Mouse (Mus musculus) myocyte (in vitro differentiated cells): ENCODE measurements around the gene Map1b. TPM values are rescaled to one million over a fixed set of nuclear protein-coding genes. Genes with fewer than 3 reads are reported as not detected.

ENCODE experiments used
- H3K27me3 ChIP-seq: one replicate; pipeline ENCODE4 v1.6.1; 2011; ENCODE audit not compliant: control insufficient read depth, insufficient read depth, insufficient read length
- H3K36me3 ChIP-seq: one replicate; pipeline ENCODE4 v1.6.1; 2011; ENCODE audit not compliant: control insufficient read depth, insufficient read depth
- H3K4me2 ChIP-seq: one replicate; pipeline ENCODE4 v1.6.1; 2011; ENCODE audit warnings: low read depth, control low read depth
- H3K4me3 ChIP-seq: one replicate; pipeline ENCODE4 v1.5.1; 2011; ENCODE audit warnings: mild to moderate bottlenecking, control low read depth, moderate library complexity
- H3K79me2 ChIP-seq: one replicate; pipeline ENCODE4 v1.6.1; 2011; ENCODE audit not compliant: control insufficient read depth, insufficient read depth
- H3ac ChIP-seq: one replicate; pipeline ENCODE4 v1.6.1; 2011; ENCODE audit not compliant: control insufficient read depth, insufficient read length
- CEBPB ChIP-seq: IDR thresholded peaks from 2 replicates; pipeline ENCODE4 v1.6.1; 2011; ENCODE audit warnings: mild to moderate bottlenecking, moderate library complexity; ENCODE audit not compliant: poor library complexity, insufficient read depth, severe bottlenecking
- E2F4 ChIP-seq: IDR thresholded peaks from one replicate; pipeline ENCODE4 v1.6.1; 2011; ENCODE audit warnings: mild to moderate bottlenecking, control low read depth, moderate library complexity; ENCODE audit not compliant: insufficient read depth
- MAX ChIP-seq: IDR thresholded peaks from one replicate; pipeline ENCODE4 v1.6.1; 2011; ENCODE audit warnings: low read depth, mild to moderate bottlenecking, control low read depth
- MYOD1 ChIP-seq, 3 experiments: IDR thresholded peaks; one replicate each; pipeline ENCODE4 v1.6.1; 2011; ENCODE audit warnings: control low read depth in 2 of 3, low read depth in 2 of 3, mild to moderate bottlenecking in 2 of 3, moderate library complexity in 1 of 3; ENCODE audit not compliant: insufficient read length in 2 of 3, control insufficient read depth in 1 of 3
- MYOG ChIP-seq, 3 experiments: IDR thresholded peaks; one replicate each; pipeline ENCODE4 v1.6.1; 2011; ENCODE audit warnings: control low read depth in 2 of 3, low read depth in 2 of 3, mild to moderate bottlenecking in 2 of 3; ENCODE audit not compliant: insufficient read length in 2 of 3, control insufficient read depth in 1 of 3, insufficient read depth in 1 of 3
- POLR2A ChIP-seq: IDR thresholded peaks from one replicate; pipeline ENCODE4 v1.6.1; 2011; ENCODE audit warnings: low read depth, mild to moderate bottlenecking, control low read depth, moderate library complexity; ENCODE audit not compliant: insufficient read length
- POLR2AphosphoS2 ChIP-seq: IDR thresholded peaks from one replicate; pipeline ENCODE4 v1.6.1; 2011; ENCODE audit warnings: low read depth, control low read depth; ENCODE audit not compliant: insufficient read length
- REST ChIP-seq: IDR thresholded peaks from one replicate; pipeline ENCODE4 v1.6.1; 2011; ENCODE audit warnings: mild to moderate bottlenecking, control low read depth, moderate library complexity; ENCODE audit not compliant: insufficient read depth, insufficient read length
- SRF ChIP-seq: IDR thresholded peaks from one replicate; pipeline ENCODE4 v1.6.1; 2011; ENCODE audit warnings: low read depth; ENCODE audit not compliant: control insufficient read depth, insufficient read length
- TCF12 ChIP-seq: IDR thresholded peaks from one replicate; pipeline ENCODE4 v1.6.1; 2011; ENCODE audit warnings: mild to moderate bottlenecking, control low read depth; ENCODE audit not compliant: poor library complexity, insufficient read depth, severe bottlenecking
- TCF3 ChIP-seq: IDR thresholded peaks from one replicate; pipeline ENCODE4 v1.6.1; 2011; ENCODE audit warnings: low read depth, control low read depth; ENCODE audit not compliant: insufficient read length
- USF1 ChIP-seq: IDR thresholded peaks from one replicate; pipeline ENCODE4 v1.6.1; 2011; ENCODE audit warnings: low read depth, mild to moderate bottlenecking, control low read depth, moderate library complexity
- polyA plus RNA-seq: library from polyadenylated mRNA; unstranded; fragments of >200 nt; fragmentation: generic; extraction: Trizol; gene quantifications from one replicate; pipeline ENCODE4 v1.2.1, GENCODE M21; 2012; ENCODE audit warnings: missing spikeins

Gene Map1b
- polyA plus RNA-seq, 1 experiment = 40.6 TPM

DNA sequence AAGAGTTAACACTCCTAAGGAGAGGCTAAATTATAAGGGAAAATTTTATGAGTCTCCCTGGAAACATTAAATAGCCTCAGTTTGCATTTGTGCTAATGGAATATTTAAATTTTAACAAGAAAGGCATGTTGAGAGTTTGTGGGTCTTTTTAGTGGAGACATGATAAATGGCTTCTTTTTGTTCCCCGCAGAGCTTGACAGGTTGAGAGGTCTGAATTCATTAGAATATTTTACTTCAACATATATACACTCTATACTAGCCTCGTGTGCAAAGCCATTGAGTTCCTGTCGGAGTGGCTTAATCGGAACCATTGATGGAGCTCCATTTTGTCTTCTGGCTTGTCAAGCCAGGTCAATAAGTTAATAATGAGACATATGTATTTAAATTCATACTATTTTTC, 6.4 kb downstream of the Map1b start:
- Histone ChIP-seq H3K4me2 (no peak overlapping the region), H3K27me3 (no peaks in the 10 kb centered on the region), H3ac (no peak overlapping the region), H3K4me3 (no peak overlapping the region), H3K79me2 (peaks cover 81% of the 10 kb centered on the region), H3K36me3 (peaks cover 50% of the 10 kb centered on the region)
- TF ChIP-seq REST (no peak), MAX (no peak), CEBPB (no peak), MYOD1 (IDR thresholded peaks at IDR 0.05; ENCODE audit: control insufficient read depth in 1 of 3, insufficient read length in 2 of 3, low read depth in 2 of 3) (no peak), USF1 (no peak)

DNA sequence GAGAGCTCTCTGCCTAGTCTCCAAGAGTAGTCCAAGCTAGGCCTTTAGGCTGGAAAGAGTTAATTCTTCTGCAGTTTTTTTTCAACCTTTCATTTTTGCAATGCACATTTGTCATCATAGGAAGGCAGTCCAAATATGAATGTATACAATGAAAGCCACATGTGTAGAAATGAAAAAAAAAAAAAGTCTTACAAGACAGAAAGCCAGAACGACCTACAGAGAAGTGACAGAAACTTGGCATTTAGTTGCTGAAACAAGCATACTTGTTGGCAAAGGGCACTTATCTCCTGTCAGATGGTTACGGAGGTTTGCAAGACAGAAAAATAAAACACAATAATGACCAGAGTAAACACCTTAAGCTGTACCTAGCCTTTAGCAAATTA, 9.8 kb downstream of the Map1b start:
- Histone ChIP-seq H3K36me3 (peaks cover 50% of the 10 kb centered on the region), H3K79me2 (peaks cover 72% of the 10 kb centered on the region), H3ac (no peak overlapping the region), H3K27me3 (no peaks in the 10 kb centered on the region), H3K4me3 (no peak overlapping the region), H3K4me2 (no peak overlapping the region)
- no peak for TF ChIP-seq CEBPB
- no peak for TF ChIP-seq MYOD1 (IDR thresholded peaks at IDR 0.05; ENCODE audit: control insufficient read depth in 1 of 3, insufficient read length in 2 of 3, low read depth in 2 of 3)
- no peak for TF ChIP-seq TCF3
- no peak for TF ChIP-seq MYOG (IDR thresholded peaks at IDR 0.05; ENCODE audit: control insufficient read depth in 1 of 3, insufficient read depth in 1 of 3, insufficient read length in 2 of 3, low read depth in 2 of 3)
- no peak for TF ChIP-seq SRF

DNA sequence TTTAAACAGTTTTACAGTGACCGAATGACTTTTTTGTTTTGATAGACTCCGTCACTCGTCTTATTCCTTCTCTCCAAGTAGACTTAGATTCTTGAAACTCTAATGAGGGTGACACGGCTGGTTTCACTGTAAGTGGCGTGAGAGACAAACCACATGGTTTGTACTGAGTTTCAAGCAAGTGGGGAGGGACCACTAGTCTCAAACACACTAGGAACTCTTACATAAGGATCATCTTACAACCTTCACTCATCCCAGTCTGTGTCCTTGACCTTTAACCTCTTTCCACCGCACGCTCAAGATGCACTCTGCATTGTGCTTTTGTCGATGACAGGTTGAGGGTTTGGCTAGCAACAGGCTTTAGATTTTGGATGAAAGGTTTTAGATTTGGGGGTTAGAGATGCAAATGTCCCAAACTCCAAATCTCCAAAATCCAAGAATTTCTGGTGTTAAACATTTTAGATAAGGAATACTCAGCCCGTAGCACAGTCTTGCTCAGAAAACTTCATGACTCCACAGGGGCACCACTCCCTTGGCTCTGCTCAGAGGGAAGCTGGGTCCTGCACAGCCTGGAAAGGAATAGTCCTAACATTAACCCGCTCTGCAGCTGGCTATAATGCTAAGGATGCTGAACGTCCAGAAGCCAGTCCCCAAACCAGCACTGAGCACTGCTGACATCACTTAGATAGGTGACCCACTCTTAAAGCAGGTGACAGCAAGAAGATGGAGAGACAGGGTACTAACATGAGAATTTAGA, 10.3 kb downstream of the Map1b start:
- Histone ChIP-seq H3K4me3 (no peak overlapping the region), H3K27me3 (no peaks in the 10 kb centered on the region), H3K4me2 (no peak overlapping the region), H3K79me2 (peaks cover 69% of the 10 kb centered on the region), H3ac (no peak overlapping the region), H3K36me3 (peaks cover 44% of the 10 kb centered on the region)
- no peak for TF ChIP-seq MYOG (IDR thresholded peaks at IDR 0.05; ENCODE audit: control insufficient read depth in 1 of 3, insufficient read depth in 1 of 3, insufficient read length in 2 of 3, low read depth in 2 of 3)
- no peak for TF ChIP-seq REST
- no peak for TF ChIP-seq USF1
- no peak for TF ChIP-seq E2F4
- no peak for TF ChIP-seq SRF
- TF ChIP-seq POLR2AphosphoS2 = no peak
- no peak for TF ChIP-seq MYOD1 (IDR thresholded peaks at IDR 0.05; ENCODE audit: control insufficient read depth in 1 of 3, insufficient read length in 2 of 3, low read depth in 2 of 3)
- no peak for TF ChIP-seq TCF12
- TF ChIP-seq CEBPB = no peak
- TF ChIP-seq MAX = no peak

DNA sequence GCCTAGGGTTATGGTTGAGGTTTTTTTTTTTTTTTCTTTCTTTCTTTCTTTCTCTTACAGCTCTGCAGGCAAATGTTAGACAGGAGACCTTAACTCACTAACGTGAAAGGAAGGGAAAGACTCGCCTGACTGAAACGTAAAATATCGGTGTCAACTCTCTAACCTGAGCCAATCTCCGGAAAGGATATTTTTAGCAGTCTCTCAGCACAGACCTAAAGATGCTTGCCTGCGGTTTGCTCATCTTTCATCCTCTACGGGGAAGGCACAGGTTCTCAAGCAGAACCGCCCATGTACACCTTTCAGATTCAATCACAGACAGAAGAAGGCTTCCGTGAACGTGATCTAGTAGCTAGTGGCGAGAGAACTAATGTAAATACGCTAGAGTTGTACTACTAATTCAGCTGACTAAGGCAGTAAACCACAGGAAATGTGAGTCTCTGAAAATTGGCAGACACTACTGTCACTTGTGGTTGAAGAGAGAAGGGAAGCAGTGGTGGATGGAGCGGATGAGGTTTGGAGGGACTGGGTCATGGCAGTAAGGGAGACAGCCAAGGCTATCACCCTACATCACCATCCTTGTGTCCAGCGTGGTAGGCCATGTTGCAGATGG, 12.9 kb downstream of the Map1b start:
- Histone ChIP-seq H3K79me2 (peaks cover 69% of the 10 kb centered on the region), H3ac (no peak overlapping the region), H3K4me3 (no peak overlapping the region), H3K27me3 (no peaks in the 10 kb centered on the region), H3K4me2 (peak overlapping the region; percentile 76), H3K36me3 (peaks cover 47% of the 10 kb centered on the region)
- TF ChIP-seq MYOG (IDR thresholded peaks at IDR 0.05; ENCODE audit: control insufficient read depth in 1 of 3, insufficient read depth in 1 of 3, insufficient read length in 2 of 3, low read depth in 2 of 3) (peak in 1 of 3 experiments; percentile 9), USF1 (no peak), TCF3 (no peak), TCF12 (no peak), POLR2AphosphoS2 (peak; percentile 43), E2F4 (no peak), MAX (peak; percentile 35), MYOD1 (IDR thresholded peaks at IDR 0.05; ENCODE audit: control insufficient read depth in 1 of 3, insufficient read length in 2 of 3, low read depth in 2 of 3) (peak in 1 of 3 experiments; percentile 42), CEBPB (no peak), POLR2A (peak; percentile 35), REST (no peak)

DNA sequence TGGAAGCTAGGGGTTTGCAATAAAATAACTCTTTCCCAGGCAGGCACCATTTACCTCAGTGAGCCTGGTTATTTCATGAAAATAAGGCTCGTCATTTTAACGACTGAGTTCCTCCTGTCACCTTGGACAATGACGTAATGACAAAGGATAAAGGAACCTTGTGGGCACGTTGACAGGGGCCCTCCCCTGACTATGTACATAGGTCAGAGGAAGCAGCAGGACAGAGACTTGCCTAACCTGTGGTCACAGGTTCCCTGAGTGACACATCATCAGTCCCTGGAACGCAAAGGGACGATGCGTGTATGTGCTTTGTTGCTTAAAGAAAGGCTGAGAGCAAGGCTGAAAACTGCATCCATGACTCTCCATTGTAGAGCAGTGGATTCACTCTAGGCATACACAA, 13.4 kb downstream of the Map1b start:
- H3K27me3 ChIP-seq = no peaks in the 10 kb centered on the region
- no peak for TF ChIP-seq CEBPB
- TF ChIP-seq MYOG (IDR thresholded peaks at IDR 0.05; ENCODE audit: control insufficient read depth in 1 of 3, insufficient read depth in 1 of 3, insufficient read length in 2 of 3, low read depth in 2 of 3) = no peak
- TF ChIP-seq SRF = no peak
- no peak for TF ChIP-seq MYOD1 (IDR thresholded peaks at IDR 0.05; ENCODE audit: control insufficient read depth in 1 of 3, insufficient read length in 2 of 3, low read depth in 2 of 3)
- no peak for TF ChIP-seq REST
- TF ChIP-seq E2F4 = no peak
- no peak for TF ChIP-seq POLR2AphosphoS2
- TF ChIP-seq USF1 = no peak
- no peak for TF ChIP-seq TCF3
- peak overlapping the region; percentile 76 for H3K4me2 ChIP-seq

More for the DNA sequence above, 13.4 kb downstream of the Map1b start:
- H3K4me3 ChIP-seq = no peak overlapping the region
- peaks cover 47% of the 10 kb centered on the region for H3K36me3 ChIP-seq
- peaks cover 74% of the 10 kb centered on the region for H3K79me2 ChIP-seq
- H3ac ChIP-seq = no peak overlapping the region
